Mouse (Mus musculus): ENCODE measurements at regions not wholly inside any gene's neighbourhood (a gene's known extent, or its start where the extent isn't known, plus 50 kb on each side); places are given as distances from the start of the nearest gene placed in this dataset.

DNA sequence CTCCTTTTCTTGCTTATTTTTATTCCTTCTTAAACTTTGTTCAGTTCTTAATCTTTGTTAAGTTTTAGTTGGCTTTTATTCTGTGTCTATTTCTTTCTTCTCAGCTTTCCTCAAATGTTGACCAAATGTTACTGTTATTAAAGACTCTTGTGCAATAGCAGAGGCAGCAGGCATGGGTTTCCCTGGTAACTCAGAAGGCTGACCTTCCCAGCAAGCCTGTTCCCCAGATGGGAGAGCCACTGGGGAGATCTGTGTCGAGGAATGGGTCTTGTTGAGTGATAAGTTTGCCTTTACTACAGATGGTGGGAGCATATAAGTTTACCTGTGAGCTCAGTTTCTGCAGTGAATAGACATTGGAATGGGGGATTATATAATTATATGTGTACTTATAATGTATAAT is 237.2 kb downstream of the Plpp3 start:
- ATAC-seq (ENCODE audit: low read depth) = no peak
- 42% methylated on average over 1 of the region's 1 CpGs for WGBS
- H3K36me3 ChIP-seq (ENCODE audit: control insufficient read depth, insufficient read depth, low read length) = no peaks in the 10 kb centered on the region

GRCm38 (mm10) chr4:105397451-105397850 is 240.3 kb downstream of the Plpp3 start:
- no peaks in the 10 kb centered on the region for H3K4me1 ChIP-seq (replicated peaks; ENCODE audit: control insufficient read depth, insufficient read depth, low read length)
- no peak overlapping the region for H3K4me2 ChIP-seq (ENCODE audit: low read depth, low read length)
- H3K36me3 ChIP-seq (ENCODE audit: control insufficient read depth, insufficient read depth, low read length) = no peaks in the 10 kb centered on the region

More for the DNA sequence above, 237.2 kb downstream of the Plpp3 start:
- Histone ChIP-seq H3K27ac (ENCODE audit: low read length) (no peak overlapping the region), H3K9ac (ENCODE audit: low read length) (no peak overlapping the region), H3K4me1 (replicated peaks; ENCODE audit: control insufficient read depth, insufficient read depth, low read length) (peaks cover 9% of the 10 kb centered on the region), H3K27me3 (ENCODE audit: control insufficient read depth, insufficient read depth, low read depth, low read length) (no peaks in the 10 kb centered on the region), H3K9me3 (ENCODE audit: control insufficient read depth, low read length) (no peaks in the 10 kb centered on the region), H3K4me3 (ENCODE audit: low read length) (no peak overlapping the region), H3K4me2 (ENCODE audit: low read depth, low read length) (no peak overlapping the region)

GRCm38 (mm10) chr4:105402021-105402420 is 244.9 kb downstream of the Plpp3 start:
- no peak overlapping the region for H3K4me3 ChIP-seq (ENCODE audit: low read length)
- H3K36me3 ChIP-seq (ENCODE audit: control insufficient read depth, insufficient read depth, low read length) = no peaks in the 10 kb centered on the region
- H3K27me3 ChIP-seq (ENCODE audit: control insufficient read depth, insufficient read depth, low read depth, low read length) = no peaks in the 10 kb centered on the region
- no peak for ATAC-seq (ENCODE audit: low read depth)
- no peak overlapping the region for H3K9ac ChIP-seq (ENCODE audit: low read length)
- H3K9me3 ChIP-seq (ENCODE audit: control insufficient read depth, low read length) = no peaks in the 10 kb centered on the region
- no peak overlapping the region for H3K27ac ChIP-seq (ENCODE audit: low read length)
- WGBS = 71% methylated on average over 3 of the region's 3 CpGs
- H3K4me2 ChIP-seq (ENCODE audit: low read depth, low read length) = no peak overlapping the region
- peaks cover 7% of the 10 kb centered on the region; the same call in 1 of the 2 replicates for H3K4me1 ChIP-seq (replicated peaks; ENCODE audit: control insufficient read depth, insufficient read depth, low read length)

More at GRCm38 (mm10) chr4:105397451-105397850, 240.3 kb downstream of the Plpp3 start:
- no peak for ATAC-seq (ENCODE audit: low read depth)
- no peaks in the 10 kb centered on the region for H3K27me3 ChIP-seq (ENCODE audit: control insufficient read depth, insufficient read depth, low read depth, low read length)
- no peaks in the 10 kb centered on the region for H3K9me3 ChIP-seq (ENCODE audit: control insufficient read depth, low read length)
- H3K27ac ChIP-seq (ENCODE audit: low read length) = no peak overlapping the region
- WGBS = 64% methylated on average over 2 of the region's 2 CpGs
- H3K4me3 ChIP-seq (ENCODE audit: low read length) = no peak overlapping the region
- no peak overlapping the region for H3K9ac ChIP-seq (ENCODE audit: low read length)

- Histone ChIP-seq H3K36me3 (ENCODE audit: control insufficient read depth, insufficient read depth, low read length) (no peaks in the 10 kb centered on the region), H3K4me2 (ENCODE audit: low read depth, low read length) (no peak overlapping the region), H3K9me3 (ENCODE audit: control insufficient read depth, low read length) (no peaks in the 10 kb centered on the region), H3K4me3 (ENCODE audit: low read length) (no peak overlapping the region), H3K9ac (ENCODE audit: low read length) (no peak overlapping the region), H3K27ac (ENCODE audit: low read length) (no peak overlapping the region), H3K27me3 (ENCODE audit: control insufficient read depth, insufficient read depth, low read depth, low read length) (no peaks in the 10 kb centered on the region), H3K4me1 (replicated peaks; ENCODE audit: control insufficient read depth, insufficient read depth, low read length) (peaks cover 7% of the 10 kb centered on the region; the same call in 1 of the 2 replicates)
- 21% methylated on average over 3 of the region's 3 CpGs for WGBS
- peak; percentile 75 for ATAC-seq (ENCODE audit: low read depth)
Measured at GRCm38 (mm10) chr4:105403169-105403568, 246.0 kb downstream of the Plpp3 start.

- 0 out of 2 replicates have a peak, but pooled peaks have one; percentile 9 for ATAC-seq (ENCODE audit: low read depth)
- Histone ChIP-seq H3K9ac (ENCODE audit: low read length) (no peak overlapping the region), H3K36me3 (ENCODE audit: control insufficient read depth, insufficient read depth, low read length) (no peaks in the 10 kb centered on the region), H3K4me1 (replicated peaks; ENCODE audit: control insufficient read depth, insufficient read depth, low read length) (peaks cover 7% of the 10 kb centered on the region; the same call in 1 of the 2 replicates), H3K4me3 (ENCODE audit: low read length) (no peak overlapping the region), H3K27me3 (ENCODE audit: control insufficient read depth, insufficient read depth, low read depth, low read length) (no peaks in the 10 kb centered on the region), H3K4me2 (ENCODE audit: low read depth, low read length) (no peak overlapping the region), H3K9me3 (ENCODE audit: control insufficient read depth, low read length) (no peaks in the 10 kb centered on the region), H3K27ac (ENCODE audit: low read length) (no peak overlapping the region)
- WGBS = 69% methylated on average over 6 of the region's 6 CpGs
Measured at GRCm38 (mm10) chr4:105403686-105404085, 246.5 kb downstream of the Plpp3 start.

DNA sequence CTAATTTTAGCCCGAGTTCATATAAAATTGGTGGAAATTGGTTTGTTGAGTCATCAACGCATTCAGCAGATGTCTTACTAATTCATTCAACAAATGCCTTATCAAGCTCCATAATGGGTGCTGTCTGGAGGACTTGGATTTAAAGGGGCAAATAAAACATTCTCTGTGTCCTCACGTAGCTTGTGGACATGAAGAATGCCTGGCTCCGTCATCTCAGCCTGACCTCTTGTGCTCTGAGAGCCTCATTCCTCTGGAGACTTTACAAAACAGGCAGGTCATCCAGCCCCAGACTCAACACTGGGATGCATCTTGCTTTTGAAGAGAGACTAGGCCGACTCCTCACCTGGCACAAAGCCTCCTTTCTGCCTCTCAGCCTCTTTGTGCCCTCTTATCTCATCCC is 248.6 kb downstream of the Plpp3 start:
- WGBS = 81% methylated on average over 5 of the region's 5 CpGs
- Histone ChIP-seq H3K9ac (ENCODE audit: low read length) (no peak overlapping the region), H3K27me3 (ENCODE audit: control insufficient read depth, insufficient read depth, low read depth, low read length) (no peaks in the 10 kb centered on the region), H3K27ac (ENCODE audit: low read length) (no peak overlapping the region), H3K4me1 (replicated peaks; ENCODE audit: control insufficient read depth, insufficient read depth, low read length) (peaks cover 7% of the 10 kb centered on the region; the same call in 1 of the 2 replicates), H3K4me3 (ENCODE audit: low read length) (no peak overlapping the region), H3K4me2 (ENCODE audit: low read depth, low read length) (no peak overlapping the region), H3K9me3 (ENCODE audit: control insufficient read depth, low read length) (no peaks in the 10 kb centered on the region), H3K36me3 (ENCODE audit: control insufficient read depth, insufficient read depth, low read length) (no peaks in the 10 kb centered on the region)
- ATAC-seq (ENCODE audit: low read depth) = no peak

GRCm38 (mm10) chr4:105406786-105407464 is 249.8 kb downstream of the Plpp3 start:
- no peaks in the 10 kb centered on the region for H3K27me3 ChIP-seq (ENCODE audit: control insufficient read depth, insufficient read depth, low read depth, low read length)
- H3K9ac ChIP-seq (ENCODE audit: low read length) = no peak overlapping the region
- WGBS = 53% methylated on average over 14 of the region's 14 CpGs
- H3K9me3 ChIP-seq (ENCODE audit: control insufficient read depth, low read length) = no peaks in the 10 kb centered on the region
- no peak overlapping the region for H3K4me2 ChIP-seq (ENCODE audit: low read depth, low read length)
- no peak for ATAC-seq (ENCODE audit: low read depth)
- H3K4me3 ChIP-seq (ENCODE audit: low read length) = no peak overlapping the region
- peaks cover 7% of the 10 kb centered on the region; the same call in 1 of the 2 replicates for H3K4me1 ChIP-seq (replicated peaks; ENCODE audit: control insufficient read depth, insufficient read depth, low read length)
- H3K36me3 ChIP-seq (ENCODE audit: control insufficient read depth, insufficient read depth, low read length) = no peaks in the 10 kb centered on the region
- H3K27ac ChIP-seq (ENCODE audit: low read length) = no peak overlapping the region

DNA sequence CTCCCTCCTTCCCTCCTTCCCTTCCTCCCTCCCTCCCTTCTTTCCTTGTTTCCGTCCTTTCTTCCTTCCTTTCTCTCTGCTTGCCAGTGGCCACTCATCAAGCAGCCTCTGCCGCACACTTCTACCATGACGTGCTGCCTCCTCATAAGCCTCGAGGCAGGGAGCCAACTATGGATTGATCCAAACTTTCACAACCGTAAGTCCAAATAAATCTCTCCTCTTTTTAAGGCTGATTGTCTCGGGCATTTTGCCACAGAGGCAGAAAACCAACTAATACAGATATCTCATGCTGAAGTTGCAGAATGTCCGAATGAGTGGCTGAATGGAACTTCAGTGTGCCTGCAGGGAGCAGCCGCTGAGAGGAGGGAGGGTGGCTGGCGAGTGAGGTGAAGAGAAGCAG is 251.7 kb downstream of the Plpp3 start:
- no peak overlapping the region for H3K4me3 ChIP-seq (ENCODE audit: low read length)
- ATAC-seq (ENCODE audit: low read depth) = no peak
- no peak overlapping the region for H3K9ac ChIP-seq (ENCODE audit: low read length)
- 69% methylated on average over 9 of the region's 9 CpGs for WGBS
- no peak overlapping the region for H3K4me2 ChIP-seq (ENCODE audit: low read depth, low read length)
- H3K27ac ChIP-seq (ENCODE audit: low read length) = no peak overlapping the region
- no peaks in the 10 kb centered on the region for H3K27me3 ChIP-seq (ENCODE audit: control insufficient read depth, insufficient read depth, low read depth, low read length)
- no peaks in the 10 kb centered on the region for H3K36me3 ChIP-seq (ENCODE audit: control insufficient read depth, insufficient read depth, low read length)
- peaks cover under 1% of the 10 kb centered on the region; the same call in 1 of the 2 replicates for H3K4me1 ChIP-seq (replicated peaks; ENCODE audit: control insufficient read depth, insufficient read depth, low read length)
- no peaks in the 10 kb centered on the region for H3K9me3 ChIP-seq (ENCODE audit: control insufficient read depth, low read length)

GRCm38 (mm10) chr4:105417166-105417565 is 260.0 kb downstream of the Plpp3 start:
- Histone ChIP-seq H3K27ac (ENCODE audit: low read length) (no peak overlapping the region), H3K9ac (ENCODE audit: low read length) (no peak overlapping the region), H3K4me3 (ENCODE audit: low read length) (no peak overlapping the region), H3K4me2 (ENCODE audit: low read depth, low read length) (no peak overlapping the region), H3K9me3 (ENCODE audit: control insufficient read depth, low read length) (0 out of 2 replicates have a peak, but pooled peaks cover 3% of the 10 kb centered on the region), H3K36me3 (ENCODE audit: control insufficient read depth, insufficient read depth, low read length) (no peaks in the 10 kb centered on the region), H3K4me1 (replicated peaks; ENCODE audit: control insufficient read depth, insufficient read depth, low read length) (no peaks in the 10 kb centered on the region), H3K27me3 (ENCODE audit: control insufficient read depth, insufficient read depth, low read depth, low read length) (no peaks in the 10 kb centered on the region)
- 95% methylated on average over 3 of the region's 3 CpGs for WGBS
- ATAC-seq (ENCODE audit: low read depth) = no peak
